Mouse (Mus musculus) hindbrain, embryonic 12.5 days (tissue): Measurements from ENCODE around the gene Rab3gap2. TPM values are rescaled to one million over a fixed set of nuclear protein-coding genes. Genes with fewer than 3 reads are reported as not detected.
"Not testable (repeated sequence)": the region's sequence is repeated elsewhere in the genome, so short reads cannot be mapped to it uniquely, and the experiment has no call there.

Source experiments
- ATAC-seq: fragments of 200-750 bp; cut with Nextera tagmentation; 2 replicates; pipeline ENCODE4 v1.8.0; 2017; ENCODE audit warnings: moderate TSS enrichment; ENCODE audit not compliant: low FRiP score
- H3K27ac ChIP-seq: fragments of 300-500 bp; sonication (generic); 2 replicates; pipeline ENCODE4 v1.5.1; 2016; ENCODE audit warnings: mild to moderate bottlenecking
- H3K27me3 ChIP-seq: fragments of 300-500 bp; sonication (generic); 2 replicates; pipeline ENCODE4 v1.6.1; 2016; ENCODE audit warnings: mild to moderate bottlenecking
- H3K36me3 ChIP-seq: fragments of 300-500 bp; sonication (generic); 2 replicates; pipeline ENCODE4 v1.6.1; 2016; ENCODE audit warnings: mild to moderate bottlenecking
- H3K4me1 ChIP-seq: fragments of 300-500 bp; sonication (generic); 2 replicates; pipeline ENCODE4 v1.6.1; 2016
- H3K4me2 ChIP-seq: fragments of 300-500 bp; sonication (generic); replicated peaks from 2 replicates; pipeline ENCODE4 v1.6.1; 2016; ENCODE audit warnings: mild to moderate bottlenecking
- H3K4me3 ChIP-seq: fragments of 300-500 bp; sonication (generic); 2 replicates; pipeline ENCODE4 v1.5.1; 2016; ENCODE audit warnings: mild to moderate bottlenecking
- H3K9ac ChIP-seq: fragments of 300-500 bp; sonication (generic); 2 replicates; pipeline ENCODE4 v1.6.1; 2016; ENCODE audit warnings: mild to moderate bottlenecking, moderate library complexity
- H3K9me3 ChIP-seq: fragments of 300-500 bp; sonication (generic); replicated peaks from 2 replicates; pipeline ENCODE4 v1.6.1; 2016; ENCODE audit warnings: mild to moderate bottlenecking
- WGBS: fragments of 180-500 bp; shearing (Covaris S2); methylation state at CpG from one replicate; pipeline ENCODE4 v1.1.7; 2016; 5-methylcytosine and 5-hydroxymethylcytosine counted together
- microRNA counts: library from miRNA; unstranded; fragments of <30 nt; microRNA quantifications from one replicate; lab custom pipeline; 2017
- microRNA-seq: library from miRNA; unstranded; fragments of <30 nt; microRNA quantifications from one replicate; pipeline ENCODE4, GENCODE M21; 2017
- polyA plus RNA-seq: library from polyadenylated mRNA; unstranded; fragments of >200 nt; fragmentation: Nextera tagmentation; extraction: Ambion mirVana; gene quantifications from 2 replicates; pipeline ENCODE4 v1.2.1, GENCODE M21; 2016

Gene Rab3gap2
- polyA plus RNA-seq, 1 experiment from 2014 or later: 27.4 TPM

DNA sequence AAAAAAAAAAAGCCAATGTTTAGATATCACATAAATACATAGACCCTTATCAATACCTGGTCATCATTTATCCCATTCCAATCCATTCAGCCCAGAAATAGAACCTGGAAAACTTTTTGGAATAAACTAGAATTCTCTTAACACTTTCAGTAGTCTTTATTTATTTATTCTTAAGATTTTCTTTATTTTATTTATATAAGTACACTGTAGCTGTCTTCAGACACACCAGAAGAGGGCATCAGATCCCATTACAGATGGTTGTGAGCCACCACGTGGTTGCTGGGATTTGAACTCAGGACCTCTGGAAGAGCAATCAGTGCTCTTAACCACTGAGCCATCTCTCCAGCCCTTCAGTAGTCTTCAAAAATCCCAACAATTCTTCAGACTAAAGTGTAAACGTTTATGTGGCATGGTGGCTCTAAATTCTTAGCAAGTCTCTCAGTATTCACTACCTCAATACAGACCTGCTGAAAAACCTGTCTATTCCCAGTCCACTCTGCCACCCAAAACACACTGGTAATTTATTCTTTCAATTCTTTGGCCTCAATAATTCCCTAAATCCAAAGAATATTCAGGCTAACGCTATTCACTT lies 123.9 kb downstream of the Rab3gap2 start:
- H3K27me3 ChIP-seq, H3K9me3 ChIP-seq, H3K9ac ChIP-seq, ATAC-seq, H3K27ac ChIP-seq: not testable (repeated sequence)
- Histone ChIP-seq H3K4me1 (peaks cover 13% of the 10 kb centered on the region), H3K4me2 (peak overlapping the region; percentile 75), H3K36me3 (peaks cover 35% of the 10 kb centered on the region), H3K4me3 (peak overlapping the region; percentile 95; the same call in 1 of the 2 replicates)
- 64% methylated on average over 3 of the region's 3 CpGs for WGBS

DNA sequence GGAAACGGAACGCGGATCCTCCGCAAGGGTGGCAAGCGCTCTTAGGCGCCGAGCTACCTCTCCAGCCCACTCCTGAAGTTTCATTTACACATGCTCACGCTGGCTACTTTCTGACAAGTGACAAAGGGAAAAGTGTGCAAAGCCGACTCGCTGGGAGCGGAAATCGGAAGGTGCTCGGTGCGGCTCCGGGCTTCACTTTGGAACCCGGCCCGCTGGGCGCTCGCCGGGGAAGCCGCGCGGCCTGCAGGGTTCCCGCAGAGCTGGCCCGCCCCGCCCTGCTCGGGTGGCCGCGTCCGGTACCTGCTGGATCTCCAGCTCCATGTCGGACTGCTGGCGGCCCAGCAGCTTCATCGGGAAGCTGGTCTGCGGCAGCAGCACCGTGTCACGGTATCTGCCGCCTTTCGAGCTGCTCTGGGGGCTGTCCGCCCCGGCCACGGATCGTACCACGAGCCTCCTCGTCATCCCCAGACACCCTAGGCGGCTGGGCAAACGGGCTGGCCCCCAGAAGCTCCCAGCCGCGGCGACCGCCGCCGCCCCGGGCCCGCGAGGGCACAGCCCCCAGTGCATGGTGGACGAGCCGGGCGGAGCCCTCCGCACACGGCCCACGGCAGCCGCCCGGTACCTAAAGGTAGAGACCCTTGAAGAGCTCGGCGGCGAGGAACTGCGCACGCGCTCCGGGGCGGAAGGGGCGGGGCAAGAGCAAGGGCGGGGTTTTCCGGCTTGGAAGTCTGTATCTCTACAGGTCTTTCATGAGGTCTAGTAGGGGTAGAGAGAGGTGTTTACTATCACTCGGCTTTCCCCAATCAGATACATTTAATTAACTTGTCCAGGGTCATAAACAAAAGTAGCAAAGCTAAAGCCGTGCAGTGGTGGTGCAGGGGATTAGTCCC lies 125.0 kb downstream of the Rab3gap2 start, which contains the start of gene Iars2:
TSS of gene Iars2 (minus strand) at position 676 of the 890 bp plus-strand sequence.
- H3K36me3 ChIP-seq: peaks cover 24% of the 10 kb centered on the region
- WGBS: under 1% methylated on average over 76 of the region's 76 CpGs
- ATAC-seq: peak; percentile 88

DNA sequence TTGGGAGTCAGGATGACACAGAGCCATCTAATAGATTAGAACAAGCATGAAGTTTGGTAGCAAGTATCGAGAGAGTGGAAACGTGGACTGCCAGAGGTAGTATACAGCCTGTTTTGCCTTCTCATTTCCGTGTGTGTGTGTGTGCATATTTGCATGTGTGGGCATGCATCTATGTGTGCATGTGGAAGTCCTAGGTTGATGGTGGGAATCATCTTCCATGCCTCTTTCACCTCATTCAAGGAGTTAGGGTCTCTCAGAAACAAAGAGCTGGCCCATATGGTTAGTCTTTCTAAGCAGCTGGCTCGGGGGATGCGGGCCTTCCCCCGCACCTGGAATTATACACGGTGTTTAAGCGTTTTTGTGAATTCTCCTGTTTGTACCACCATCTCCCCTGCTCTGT lies 125.9 kb downstream of the Rab3gap2 start:
- Histone ChIP-seq H3K27me3 (no peaks in the 10 kb centered on the region), H3K4me3 (no peak overlapping the region), H3K27ac (no peak overlapping the region), H3K36me3 (peaks cover 17% of the 10 kb centered on the region), H3K4me2 (peak overlapping the region; percentile 75; the same call in 1 of the 2 replicates), H3K9me3 (no peaks in the 10 kb centered on the region), H3K4me1 (peaks cover 21% of the 10 kb centered on the region), H3K9ac (no peak overlapping the region)
- ATAC-seq: no peak
- WGBS: 90% methylated on average over 8 of the region's 8 CpGs

More for the DNA sequence above, 125.0 kb downstream of the Rab3gap2 start, which contains the start of gene Iars2:
- H3K27ac ChIP-seq: peak within 1 kb of the TSS; percentile 92
- peak within 1 kb of the TSS; percentile 93 for H3K9ac ChIP-seq
- H3K27me3 ChIP-seq: no peaks in the 10 kb centered on the region
- H3K9me3 ChIP-seq: no peaks in the 10 kb centered on the region
- H3K4me3 ChIP-seq: peak within 1 kb of the TSS; percentile 95
- peak within 1 kb of the TSS; percentile 75 for H3K4me2 ChIP-seq
- peaks cover 18% of the 10 kb centered on the region for H3K4me1 ChIP-seq

DNA sequence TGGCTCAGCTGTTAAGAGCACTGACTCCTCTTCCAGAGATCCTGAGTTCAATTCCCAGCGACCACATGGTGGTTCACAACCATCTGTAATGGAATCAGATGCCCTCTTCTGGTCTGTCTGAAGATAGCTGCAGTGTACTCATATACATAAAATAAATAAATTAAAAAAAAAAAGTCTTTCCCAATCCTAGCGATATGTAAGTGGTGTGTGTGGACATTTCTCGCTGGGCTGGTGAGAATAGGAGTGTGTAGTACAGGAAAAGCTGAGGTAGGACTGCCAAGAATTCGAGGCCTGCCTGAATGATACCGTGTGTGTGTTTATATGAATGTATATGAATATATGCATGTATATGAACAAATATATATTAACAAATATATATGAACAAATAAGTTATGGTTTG lies 127.4 kb downstream of the Rab3gap2 start:
- no peak for ATAC-seq
- Histone ChIP-seq H3K9ac (no peak overlapping the region), H3K4me1 (peaks cover 24% of the 10 kb centered on the region), H3K36me3 (peaks cover 7% of the 10 kb centered on the region), H3K4me2 (peak overlapping the region; percentile 69), H3K27me3 (no peaks in the 10 kb centered on the region), H3K9me3 (no peaks in the 10 kb centered on the region), H3K4me3 (no peak overlapping the region), H3K27ac (no peak overlapping the region)
- WGBS: 51% methylated on average over 5 of the region's 5 CpGs

DNA sequence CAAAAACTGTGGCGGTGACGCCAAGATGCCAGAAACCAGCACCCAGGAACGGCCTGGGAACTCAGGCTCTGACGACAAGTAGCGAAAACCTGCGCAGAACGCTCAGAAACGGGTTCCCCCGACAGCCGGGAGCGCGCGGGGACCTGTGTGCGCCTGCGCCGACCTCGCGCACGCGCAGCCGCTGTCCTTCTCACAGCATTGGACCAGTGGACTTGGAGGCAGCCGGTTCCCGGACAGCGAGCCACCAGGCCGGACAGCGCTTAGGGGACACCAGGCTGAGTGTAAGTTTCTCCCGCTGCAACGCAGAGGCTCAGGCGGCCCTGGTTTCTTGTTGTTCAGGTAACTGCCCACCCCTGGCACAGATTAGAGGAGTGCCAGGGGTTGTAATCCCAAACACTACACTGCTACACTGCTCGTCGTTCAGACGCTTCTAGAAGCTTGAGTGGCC lies 128.1 kb downstream of the Rab3gap2 start, which contains the start of gene Bpnt1:
TSS of gene Bpnt1 (plus strand) at position 167 of the 448 bp plus-strand sequence.
- H3K36me3 ChIP-seq: 0 out of 2 replicates have a peak, but pooled peaks cover under 1% of the 10 kb centered on the region
- WGBS: under 1% methylated on average over 32 of the region's 32 CpGs
- peaks cover 24% of the 10 kb centered on the region for H3K4me1 ChIP-seq
- H3K27ac ChIP-seq: peak within 1 kb of the TSS; percentile 88
- peak; percentile 82 for ATAC-seq
- no peaks in the 10 kb centered on the region for H3K9me3 ChIP-seq
- H3K4me3 ChIP-seq: peak within 1 kb of the TSS; percentile 54
- H3K4me2 ChIP-seq: peak within 1 kb of the TSS; percentile 69
- no peaks in the 10 kb centered on the region for H3K27me3 ChIP-seq
- H3K9ac ChIP-seq: peak within 1 kb of the TSS; percentile 71

DNA sequence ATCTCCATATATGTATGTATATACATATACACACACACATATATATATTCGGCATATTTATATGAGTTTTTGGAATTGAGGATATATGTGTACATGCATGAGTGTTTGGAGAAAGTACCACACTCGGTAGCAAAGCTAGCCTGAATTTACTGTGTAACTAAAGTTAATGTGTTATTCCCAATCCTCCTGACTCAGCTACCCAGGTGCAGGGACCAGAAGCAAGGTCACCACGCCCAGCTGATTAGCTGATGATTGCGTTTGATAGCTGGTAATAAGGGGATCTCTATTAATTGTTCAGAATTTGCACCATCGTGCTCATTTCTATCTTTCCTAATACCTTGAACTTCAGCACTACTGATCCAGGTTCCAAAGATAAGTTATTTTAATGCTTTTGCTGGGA lies 129.7 kb downstream of the Rab3gap2 start:
- Histone ChIP-seq H3K4me3 (no peak overlapping the region), H3K36me3 (peaks cover 5% of the 10 kb centered on the region; the same call in 1 of the 2 replicates), H3K27me3 (no peaks in the 10 kb centered on the region), H3K9ac (0 out of 2 replicates have a peak overlapping the region, but pooled peaks have one; percentile 41), H3K9me3 (no peaks in the 10 kb centered on the region), H3K27ac (no peak overlapping the region), H3K4me1 (peaks cover 17% of the 10 kb centered on the region), H3K4me2 (no peak overlapping the region)
- no peak for ATAC-seq
- 95% methylated on average over 5 of the region's 5 CpGs for WGBS

DNA sequence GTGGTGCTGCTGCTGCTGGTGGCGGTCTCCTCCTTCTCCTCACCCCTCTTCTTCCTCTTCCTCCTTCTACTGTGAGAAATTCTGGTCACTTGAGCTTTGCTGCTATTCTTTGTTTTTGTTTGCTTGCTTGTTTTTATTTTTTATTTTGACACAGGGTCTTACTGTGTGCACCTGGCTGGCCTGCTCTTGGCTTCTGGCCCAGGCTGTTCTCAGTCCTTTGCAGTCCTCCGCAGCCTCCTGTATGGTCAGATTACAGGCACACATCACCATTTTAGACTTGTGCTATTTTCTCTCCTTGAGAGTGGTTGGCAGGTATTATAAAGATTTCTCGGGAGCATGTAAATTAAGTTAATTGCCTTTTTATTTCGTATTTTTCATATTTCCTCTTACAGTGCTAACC lies 130.2 kb downstream of the Rab3gap2 start:
- no peak overlapping the region for H3K27ac ChIP-seq
- H3K4me1 ChIP-seq: peaks cover 17% of the 10 kb centered on the region
- H3K4me3 ChIP-seq: no peak overlapping the region
- no peaks in the 10 kb centered on the region for H3K9me3 ChIP-seq
- 88% methylated on average over 4 of the region's 4 CpGs for WGBS
- no peak overlapping the region for H3K4me2 ChIP-seq
- ATAC-seq: no peak
- H3K36me3 ChIP-seq: peaks cover 8% of the 10 kb centered on the region; the same call in 1 of the 2 replicates
- H3K27me3 ChIP-seq: no peaks in the 10 kb centered on the region
- 0 out of 2 replicates have a peak overlapping the region, but pooled peaks have one; percentile 41 for H3K9ac ChIP-seq

DNA sequence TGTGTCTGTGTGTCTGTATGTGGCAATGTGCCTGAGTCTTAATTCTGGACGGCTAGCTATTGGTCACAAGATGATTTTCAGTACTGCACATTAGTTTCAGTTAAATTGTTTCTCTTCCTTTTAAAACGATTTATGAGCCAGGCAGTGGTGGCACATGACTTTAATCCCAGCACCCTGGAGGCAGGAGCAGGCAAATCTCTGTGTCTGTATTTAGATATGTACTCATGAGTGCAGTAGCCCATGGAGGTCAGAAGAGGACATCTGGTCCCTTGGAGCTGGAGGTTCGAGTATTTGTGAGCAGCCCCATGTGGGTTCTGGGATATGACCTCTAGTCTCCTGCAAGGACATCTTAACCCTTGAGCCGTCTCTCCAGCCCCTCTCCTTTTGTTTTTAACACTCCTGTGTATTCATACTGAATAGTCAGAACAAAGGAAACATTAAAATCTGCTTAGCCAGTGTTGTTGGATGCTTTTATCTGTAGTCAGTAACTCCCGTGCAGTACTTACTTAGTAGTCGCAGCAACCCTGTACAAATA lies 131.4 kb downstream of the Rab3gap2 start:
- Histone ChIP-seq H3K9me3 (no peaks in the 10 kb centered on the region), H3K27ac (no peak overlapping the region), H3K9ac (no peak overlapping the region), H3K4me2 (no peak overlapping the region), H3K27me3 (no peaks in the 10 kb centered on the region), H3K4me1 (peaks cover 17% of the 10 kb centered on the region), H3K36me3 (peaks cover 17% of the 10 kb centered on the region), H3K4me3 (no peak overlapping the region)
- 82% methylated on average over 6 of the region's 6 CpGs for WGBS
- ATAC-seq: no peak

MicroRNAs encoded within 50 kb of the gene (microRNA counts, 519-probe panel; counts per million panel counts)
- microRNA mmu-miR-194 (lab: Ali Mortazavi, UCI) (2,220 counts per million, percentile 63 among the panel's probes with 10 or more counts), microRNA mmu-miR-664 (lab: Ali Mortazavi, UCI) (470 counts per million, percentile 58 among the panel's probes with 10 or more counts)

Small RNA genes lying within 50 kb of the gene (microRNA-seq; reads per million reads assigned to microRNA genes)
- gene Mir194-1 (1.1 reads per million), gene Mir215 (not detected), gene Mir664 (9.8 reads per million, percentile 21 among the genes with 10 or more reads in this experiment)

Other genes with a start within 250 kb of the Rab3gap2 start
- gene Mark1, start 204.5 kb upstream of the Rab3gap2 start, polyA plus RNA-seq: 7.5 and 8.7 TPM in 2 replicates
- 24.7 and 25.0 TPM in 2 replicates for gene Iars2, start 125.3 kb downstream of the Rab3gap2 start, polyA plus RNA-seq
- 32.5 and 34.2 TPM in 2 replicates for gene Bpnt1, start 128.0 kb downstream of the Rab3gap2 start, polyA plus RNA-seq
- gene Eprs, start 158.9 kb downstream of the Rab3gap2 start, polyA plus RNA-seq: 136 and 148 TPM in 2 replicates